Comparison of ENCODE assay signal across 8 mouse cellular contexts in genomic region chr7:128460865-128461228, GRCm38 (mm10). TPM values are rescaled to one million over a fixed set of nuclear protein-coding genes. Genes with fewer than 3 reads are reported as not detected.
DNase-seq lines count a peak whose midpoint lies in the region; ATAC-seq and TF ChIP-seq lines count a peak whose summit lies in the region.

No protein-coding gene starts in this region.

- no peaks in the 10 kb centered on the region for H3K27me3 ChIP-seq in heart, embryonic 11.5 days (ENCODE audit: control insufficient read depth, insufficient read depth, low read length)
- H3K27me3 ChIP-seq in testis, adult 2 months (ENCODE audit: control insufficient read depth, insufficient read depth, low read length): no peaks in the 10 kb centered on the region
- H3K27me3 ChIP-seq in forebrain, postnatal 0 days (ENCODE audit: insufficient read depth, low read length): no peaks in the 10 kb centered on the region
- H3K27me3 ChIP-seq in liver, embryonic 15.5 days: no peaks in the 10 kb centered on the region

- no peak for DNase-seq in heart, postnatal 36 days
- DNase-seq in testis, postnatal 14 days (ENCODE audit: low spot score): no peak
- DNase-seq in forebrain, postnatal 0 days: no peak
- DNase-seq in adrenal gland, postnatal 25 days: no peak
- DNase-seq in kidney, postnatal 4 days: no peak

- 0% methylated on average over 15 of the region's 23 CpGs for WGBS in heart, embryonic 11.5 days (ENCODE audit: insufficient replicate concordance)
- WGBS in forebrain, postnatal 0 days: 0% methylated on average over 19 of the region's 23 CpGs
- WGBS in liver, embryonic 15.5 days (ENCODE audit: insufficient replicate concordance): under 1% methylated on average over 22 of the region's 23 CpGs

- intact Hi-C loops in heart, postnatal 36 days (cut with DNase I): loop anchor here (5.0 kb wide), 4 partner anchors 61 to 214 kb away; partner anchors contain the start of genes Bag3, Inpp5f and Tgfb1i1

- peak overlapping the region; percentile 89 for H3K4me3 ChIP-seq in heart, embryonic 11.5 days (ENCODE audit: low read depth, low read length)
- peak overlapping the region; percentile 99 for H3K4me3 ChIP-seq in testis, adult 2 months (ENCODE audit: control insufficient read depth, low read depth, low read length)
- H3K4me3 ChIP-seq in forebrain, postnatal 0 days (ENCODE audit: low read depth, low read length): peak overlapping the region; percentile 96
- H3K4me3 ChIP-seq in liver, embryonic 15.5 days (replicated peaks): peak overlapping the region; percentile 79

- H3K4me1 ChIP-seq in heart, embryonic 11.5 days (ENCODE audit: control insufficient read depth, insufficient read depth, low read length): peaks cover 5% of the 10 kb centered on the region
- peaks cover 9% of the 10 kb centered on the region for H3K4me1 ChIP-seq in testis, adult 2 months (ENCODE audit: control insufficient read depth, insufficient read depth, low read length)
- H3K4me1 ChIP-seq in forebrain, postnatal 0 days (ENCODE audit: insufficient read depth): peaks cover 8% of the 10 kb centered on the region; the same call in 1 of the 2 replicates
- H3K4me1 ChIP-seq in liver, embryonic 15.5 days (replicated peaks): peaks cover 24% of the 10 kb centered on the region

- TF ChIP-seq CTCF in testis, adult 2 months (IDR thresholded peaks at IDR 0.05; ENCODE audit: control insufficient read depth, insufficient read depth, insufficient replicate concordance, low read depth, low read length): no peak
- TF ChIP-seq CTCF in forebrain, postnatal 0 days (IDR thresholded peaks at IDR 0.05; ENCODE audit: low read depth): no peak

- H3K9me3 ChIP-seq in heart, embryonic 11.5 days (replicated peaks; ENCODE audit: control insufficient read depth, low read length): no peaks in the 10 kb centered on the region
- no peaks in the 10 kb centered on the region for H3K9me3 ChIP-seq in forebrain, postnatal 0 days (ENCODE audit: low read length)
- no peaks in the 10 kb centered on the region for H3K9me3 ChIP-seq in liver, embryonic 15.5 days (replicated peaks)

- peak overlapping the region; percentile 76 for H3K4me2 ChIP-seq in heart, embryonic 11.5 days
- H3K4me2 ChIP-seq in forebrain, postnatal 0 days (ENCODE audit: low read depth): peak overlapping the region; percentile 85
- peak overlapping the region; percentile 96 for H3K4me2 ChIP-seq in liver, embryonic 15.5 days

- ATAC-seq in heart, embryonic 11.5 days (replicated peaks; ENCODE audit: insufficient number of reproducible peaks, low FRiP score, low TSS enrichment): no peak
- ATAC-seq in forebrain, postnatal 0 days: peak; percentile 2; the same call in 1 of the 2 replicates
- ATAC-seq in liver, embryonic 15.5 days (ENCODE audit: insufficient read depth): peak; percentile 7

- H3K9ac ChIP-seq in heart, embryonic 11.5 days (ENCODE audit: low read depth, low read length): peak overlapping the region; percentile 92
- H3K9ac ChIP-seq in forebrain, postnatal 0 days: peak overlapping the region; percentile 82
- peak overlapping the region; percentile 89 for H3K9ac ChIP-seq in liver, embryonic 15.5 days

- TF ChIP-seq POLR2A in testis, adult 2 months (IDR thresholded peaks at IDR 0.05; ENCODE audit: control insufficient read depth, low read depth, low read length): no peak

- H3K27ac ChIP-seq in heart, embryonic 11.5 days (ENCODE audit: low read depth, low read length): peak overlapping the region; percentile 92
- peak overlapping the region; percentile 71 for H3K27ac ChIP-seq in testis, adult 2 months (ENCODE audit: control insufficient read depth, insufficient read depth, low read depth, low read length)
- H3K27ac ChIP-seq in forebrain, postnatal 0 days (ENCODE audit: low read depth, low read length): peak overlapping the region; percentile 93
- H3K27ac ChIP-seq in liver, embryonic 15.5 days (replicated peaks): peak overlapping the region; percentile 93

- no peaks in the 10 kb centered on the region for H3K36me3 ChIP-seq in heart, embryonic 11.5 days (ENCODE audit: control insufficient read depth, insufficient read depth, low read length)
- H3K36me3 ChIP-seq in testis, adult 2 months (ENCODE audit: control insufficient read depth, insufficient read depth, low read length): no peaks in the 10 kb centered on the region
- H3K36me3 ChIP-seq in forebrain, postnatal 0 days (ENCODE audit: insufficient read depth): no peaks in the 10 kb centered on the region
- H3K36me3 ChIP-seq in liver, embryonic 15.5 days (replicated peaks): no peaks in the 10 kb centered on the region

RNA-seq across cellular contexts. Expression of gene Tial1, which starts 0.7 kb away (rescaled TPM):
- polyA plus RNA-seq in heart, embryonic 11.5 days (2014; fragmentation: Nextera tagmentation; extraction: Ambion mirVana): 26.0 and 26.6 TPM in 2 replicates
- total RNA-seq in heart, postnatal 36 days (2021): 10 to 100 TPM; 40.6 to 41.7 TPM
- 32.1 and 36.0 TPM in 2 replicates for polyA plus RNA-seq in testis, adult 2 months (2012; rRNA removed)
- total RNA-seq in forebrain, postnatal 0 days (2014; rRNA removed): 60.9 and 76.7 TPM in 2 replicates
- 17.3 and 22.5 TPM in 2 replicates for polyA plus RNA-seq in forebrain, postnatal 0 days (2015; fragmentation: Nextera tagmentation; extraction: Ambion mirVana)
- 9.3 and 10.2 TPM in 2 replicates for polyA plus RNA-seq in liver, embryonic 15.5 days (2015; fragmentation: Nextera tagmentation; extraction: Ambion mirVana)
- total RNA-seq in adrenal gland, postnatal 25 days (2021): 123 and 132 TPM in 2 replicates

RNA-seq across cellular contexts. Expression of gene Rgs10, which starts 42.3 kb away (rescaled TPM):
- polyA plus RNA-seq in heart, embryonic 11.5 days (2014; fragmentation: Nextera tagmentation; extraction: Ambion mirVana): 20.3 and 21.0 TPM in 2 replicates
- total RNA-seq in heart, postnatal 36 days (2021): 10 to 100 TPM in 1 of 2 experiments, 1 to 10 TPM in 1; 9.5 to 12.1 TPM
- 46.7 and 50.4 TPM in 2 replicates for polyA plus RNA-seq in testis, adult 2 months (2012; rRNA removed)
- 53.2 and 54.5 TPM in 2 replicates for total RNA-seq in forebrain, postnatal 0 days (2014; rRNA removed)
- 51.7 and 64.2 TPM in 2 replicates for polyA plus RNA-seq in forebrain, postnatal 0 days (2015; fragmentation: Nextera tagmentation; extraction: Ambion mirVana)
- polyA plus RNA-seq in liver, embryonic 15.5 days (2015; fragmentation: Nextera tagmentation; extraction: Ambion mirVana): 29.0 and 34.5 TPM in 2 replicates
- 16.0 and 20.3 TPM in 2 replicates for total RNA-seq in adrenal gland, postnatal 25 days (2021)
